7 mouse cellular contexts compared by ENCODE assay signal in the genomic region with DNA sequence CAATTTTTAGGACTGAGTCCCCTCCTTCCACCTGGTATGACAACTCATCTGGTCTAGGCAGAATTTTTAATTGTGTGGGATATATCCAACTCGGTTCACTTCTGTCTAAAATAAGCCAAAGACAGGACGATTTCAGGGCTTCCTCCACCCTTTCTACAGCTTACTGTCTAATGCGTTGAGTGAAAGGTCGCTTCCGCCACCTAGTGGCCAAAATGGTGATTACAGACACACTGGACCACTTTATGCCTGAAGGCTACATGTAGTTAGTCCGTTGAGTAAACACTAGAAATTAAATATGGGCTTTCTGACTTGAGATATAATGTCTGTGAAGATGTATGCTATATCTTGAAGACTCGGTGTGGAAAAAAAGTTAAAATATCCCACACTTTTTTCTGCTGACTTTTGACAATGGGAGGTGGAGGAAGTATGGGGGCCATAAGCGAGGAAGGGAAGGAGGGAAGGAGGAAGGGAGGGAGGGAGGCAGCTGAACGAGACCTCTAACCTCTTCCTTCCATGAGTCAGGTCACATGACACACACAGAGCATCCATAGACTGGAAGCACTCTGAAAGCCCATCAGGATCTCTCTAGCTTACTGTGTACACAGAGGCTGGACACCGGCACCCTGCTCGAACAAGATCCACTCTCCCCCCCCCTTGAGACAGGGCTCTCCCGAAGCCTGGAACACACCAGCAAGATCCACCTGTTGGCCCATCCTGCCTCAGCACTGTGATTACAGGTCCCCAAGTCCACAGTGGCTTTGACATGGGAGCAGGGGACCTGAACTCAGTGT. TPM values are rescaled to one million over a fixed set of nuclear protein-coding genes. Genes with fewer than 3 reads are reported as not detected.
A peak's percentile ranks its signal among the peaks of the same experiment; 100 is the strongest.
DNase-seq lines count a peak whose midpoint lies in the region; ATAC-seq lines count a peak whose summit lies in the region.

No protein-coding gene starts in this region.

- intact Hi-C loops in left cerebral cortex, postnatal 36 days (cut with DNase I): loop anchor here (1.0 to 10.0 kb wide), 4 partner anchors 117 to 677 kb away; no protein-coding TSS in a partner anchor

- H3K27me3 ChIP-seq in midbrain, embryonic 13.5 days: no peaks in the 10 kb centered on the region

- peaks cover 8% of the 10 kb centered on the region; the same call in 1 of the 2 replicates for H3K4me1 ChIP-seq in midbrain, embryonic 13.5 days (replicated peaks)

- H3K27ac ChIP-seq in midbrain, embryonic 13.5 days: no peak overlapping the region

- H3K4me3 ChIP-seq in midbrain, embryonic 13.5 days (replicated peaks): no peak overlapping the region

- DNase-seq in adipocyte (ENCODE audit: low spot score): peak; percentile 92
- peak; percentile 92 to 95 for DNase-seq in cerebellum, postnatal 4 days (ENCODE audit: low spot score in 2 of 2)
- peak; percentile 88 for DNase-seq in gastrocnemius, postnatal 10 days
- DNase-seq in kidney, adult 11 months: peak; percentile 62
- peak; percentile 81 to 89 for DNase-seq in left cerebral cortex, postnatal 36 days (ENCODE audit: low spot score in 2 of 2)
- DNase-seq in spleen, adult 12 weeks (ENCODE audit: low spot score): peak; percentile 72

- H3K9ac ChIP-seq in midbrain, embryonic 13.5 days (replicated peaks): no peak overlapping the region

- ATAC-seq in midbrain, embryonic 13.5 days: peak; percentile 70

- WGBS in midbrain, embryonic 13.5 days: 35% methylated on average over 12 of the region's 12 CpGs

- H3K4me2 ChIP-seq in midbrain, embryonic 13.5 days (replicated peaks): no peak overlapping the region

- peaks cover 7% of the 10 kb centered on the region for H3K36me3 ChIP-seq in midbrain, embryonic 13.5 days

- H3K9me3 ChIP-seq in midbrain, embryonic 13.5 days: no peaks in the 10 kb centered on the region

RNA-seq across cellular contexts. Expression of gene Slit1, which starts 20.6 kb away (rescaled TPM):
- 1 to 10 TPM; 1.6 TPM for total RNA-seq in gastrocnemius, postnatal 10 days (2021)
- total RNA-seq in left cerebral cortex, postnatal 36 days (2021): 10 to 100 TPM; 47.8 to 59.1 TPM
- polyA plus RNA-seq in midbrain, embryonic 13.5 days (2015; fragmentation: Nextera tagmentation; extraction: Ambion mirVana): 13.2 and 23.8 TPM in 2 replicates

RNA-seq across cellular contexts. Expression of gene Arhgap19, which starts 37.8 kb away (rescaled TPM):
- total RNA-seq in gastrocnemius, postnatal 10 days (2021): 10 to 100 TPM in 1 of 2 experiments, 1 to 10 TPM in 1; 9.5 to 11.6 TPM
- total RNA-seq in left cerebral cortex, postnatal 36 days (2021): 1 to 10 TPM; 2.7 to 3.4 TPM
- 11.0 and 11.6 TPM in 2 replicates for polyA plus RNA-seq in midbrain, embryonic 13.5 days (2015; fragmentation: Nextera tagmentation; extraction: Ambion mirVana)

Comparison
In these comparisons a context has a peak if more than half of its experiments do, and no peak if none do; other contexts are left out.
1. RNA of gene Slit1, which starts 20.6 kb away (total RNA-seq): 47.8 to 59.1 TPM in left cerebral cortex, postnatal 36 days; 1.6 TPM in gastrocnemius, postnatal 10 days; every median in the first group is over 10 times any median in the second.
2. Peak in every context shown above with its lines, with median percentiles within 50 percentile points of each other: DNase-seq.